Mouse (Mus musculus) megakaryocyte, embryonic 14.5 days (primary cell): ENCODE measurements around the gene Atp5f1. TPM values are rescaled to one million over a fixed set of nuclear protein-coding genes. Genes with fewer than 3 reads are reported as not detected.
A peak's percentile ranks its signal among the peaks of the same experiment; 100 is the strongest.
"Not testable (repeated sequence)": the region's sequence is repeated elsewhere in the genome, so short reads cannot be mapped to it uniquely, and the experiment has no call there.

Experiments
- H3K27me3 ChIP-seq: replicated peaks from 2 replicates; pipeline ENCODE3; 2012; ENCODE audit warnings: inconsistent platforms
- H3K36me3 ChIP-seq: replicated peaks from 2 replicates; pipeline ENCODE3; 2012; ENCODE audit warnings: low read length, inconsistent platforms, mixed read lengths
- H3K4me1 ChIP-seq: 2 replicates; pipeline ENCODE4 v1.6.1; 2012; ENCODE audit warnings: inconsistent platforms
- H3K4me3 ChIP-seq: replicated peaks from 2 replicates; pipeline ENCODE3; 2012; ENCODE audit warnings: moderate library complexity, mild to moderate bottlenecking, inconsistent platforms
- H3K9me3 ChIP-seq: 2 replicates; pipeline ENCODE4 v1.6.1; 2012; ENCODE audit warnings: inconsistent platforms
- FLI1 ChIP-seq: IDR thresholded peaks from 2 replicates; pipeline ENCODE4 v1.6.1; 2012; ENCODE audit warnings: low read length, inconsistent platforms, mixed read lengths
- GATA1 ChIP-seq: IDR thresholded peaks from 3 replicates; pipeline ENCODE4 v1.6.1; 2012; ENCODE audit warnings: mixed read lengths, low read length, inconsistent platforms, borderline replicate concordance
- polyA plus RNA-seq: library from polyadenylated mRNA; stranded (reverse); fragments of >175 nt; gene quantifications from 2 replicates; pipeline ENCODE4 v1.2.3, GENCODE M21; 2012; ENCODE audit warnings: low replicate concordance; ENCODE audit not compliant: insufficient read depth

Atp5f1 gene
- polyA plus RNA-seq, 1 experiment = 260 TPM

DNA sequence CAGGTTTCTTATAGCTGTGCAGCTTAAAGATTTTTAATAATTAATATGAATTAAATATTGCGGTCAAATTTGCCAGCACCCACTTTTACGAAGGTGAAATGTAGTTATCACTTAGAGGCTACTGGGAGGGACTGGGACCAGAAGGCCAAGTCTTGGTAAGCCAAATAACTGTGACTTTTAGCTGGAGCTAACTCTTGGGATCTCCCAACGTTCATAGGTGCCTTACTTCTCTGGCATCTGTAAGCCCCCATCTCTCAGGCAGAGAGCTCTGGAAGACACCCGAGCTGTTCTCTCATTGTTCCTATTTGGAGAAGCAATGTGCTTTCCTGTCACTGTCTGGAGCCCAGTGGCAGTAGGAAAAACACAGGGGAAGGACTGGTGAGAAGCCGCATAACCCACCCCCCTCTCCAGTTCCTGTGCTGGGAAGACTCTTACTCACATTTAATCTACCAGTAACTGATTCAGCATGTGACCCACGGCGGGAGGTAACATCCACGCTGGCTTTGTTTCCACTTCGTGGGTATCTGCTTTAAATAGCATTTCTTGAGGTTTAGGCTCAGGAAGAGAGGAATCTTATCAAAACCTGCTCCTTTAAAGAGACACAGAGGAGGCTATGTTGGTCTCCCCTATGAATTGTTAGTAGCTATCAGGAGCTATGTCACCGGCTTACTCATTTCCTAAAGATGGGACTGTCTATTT lies 42.1 kb downstream of the Atp5f1 start:
- Histone ChIP-seq H3K27me3 (no peaks in the 10 kb centered on the region), H3K9me3 (no peaks in the 10 kb centered on the region), H3K36me3 (peaks cover 74% of the 10 kb centered on the region), H3K4me3 (peak overlapping the region; percentile 57), H3K4me1 (peaks cover 99% of the 10 kb centered on the region)
- TF ChIP-seq FLI1 (no peak), GATA1 (no peak; the same call in 2 of the 3 replicates)

DNA sequence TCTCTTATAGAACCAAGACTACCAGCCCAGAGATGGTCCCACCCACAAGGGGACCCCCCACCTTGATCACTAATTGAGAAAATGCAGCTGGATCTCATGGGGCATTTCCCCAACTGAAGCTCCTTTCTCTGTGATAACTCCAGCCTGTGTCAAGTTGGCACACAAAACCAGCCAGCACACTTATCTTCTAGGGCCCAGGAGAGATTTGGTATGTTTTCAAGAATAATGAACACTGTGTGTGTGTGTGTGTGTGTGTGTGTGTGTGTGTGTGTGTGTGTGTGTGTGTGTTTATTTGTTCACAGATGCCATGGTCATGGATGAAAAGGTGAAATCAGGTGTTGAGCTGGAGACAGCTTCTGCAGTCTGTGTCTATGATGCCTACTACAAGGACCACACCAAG lies 43.4 kb downstream of the Atp5f1 start:
- not testable (repeated sequence) for H3K27me3 ChIP-seq, H3K9me3 ChIP-seq
- Histone ChIP-seq H3K36me3 (peaks cover 73% of the 10 kb centered on the region), H3K4me3 (peak overlapping the region; percentile 85), H3K4me1 (peaks cover 99% of the 10 kb centered on the region)

DNA sequence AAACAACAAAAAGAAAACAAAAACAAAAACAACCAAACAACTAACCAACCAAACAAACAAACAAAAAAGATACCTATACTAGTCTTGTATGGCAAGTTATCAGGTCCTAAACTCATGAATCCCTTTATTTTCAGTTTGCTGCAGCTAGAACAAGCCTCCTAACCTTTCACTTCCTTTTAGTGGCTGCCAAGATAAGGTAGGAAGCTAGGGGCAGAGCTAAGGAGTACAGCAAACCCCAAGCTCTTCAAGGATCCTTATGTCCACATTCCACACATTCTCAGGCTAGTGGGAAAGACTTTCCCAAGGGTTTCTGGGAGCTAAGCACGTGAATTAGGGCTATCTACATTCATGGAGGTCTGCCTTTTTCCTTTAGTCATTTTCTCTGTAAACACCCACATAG lies 44.6 kb downstream of the Atp5f1 start:
- Histone ChIP-seq H3K27me3 (no peaks in the 10 kb centered on the region), H3K4me3 (peak overlapping the region; percentile 7), H3K36me3 (peaks cover 78% of the 10 kb centered on the region), H3K4me1 (peaks cover 100% of the 10 kb centered on the region), H3K9me3 (no peaks in the 10 kb centered on the region)
- TF ChIP-seq GATA1 (no peak), FLI1 (no peak)

DNA sequence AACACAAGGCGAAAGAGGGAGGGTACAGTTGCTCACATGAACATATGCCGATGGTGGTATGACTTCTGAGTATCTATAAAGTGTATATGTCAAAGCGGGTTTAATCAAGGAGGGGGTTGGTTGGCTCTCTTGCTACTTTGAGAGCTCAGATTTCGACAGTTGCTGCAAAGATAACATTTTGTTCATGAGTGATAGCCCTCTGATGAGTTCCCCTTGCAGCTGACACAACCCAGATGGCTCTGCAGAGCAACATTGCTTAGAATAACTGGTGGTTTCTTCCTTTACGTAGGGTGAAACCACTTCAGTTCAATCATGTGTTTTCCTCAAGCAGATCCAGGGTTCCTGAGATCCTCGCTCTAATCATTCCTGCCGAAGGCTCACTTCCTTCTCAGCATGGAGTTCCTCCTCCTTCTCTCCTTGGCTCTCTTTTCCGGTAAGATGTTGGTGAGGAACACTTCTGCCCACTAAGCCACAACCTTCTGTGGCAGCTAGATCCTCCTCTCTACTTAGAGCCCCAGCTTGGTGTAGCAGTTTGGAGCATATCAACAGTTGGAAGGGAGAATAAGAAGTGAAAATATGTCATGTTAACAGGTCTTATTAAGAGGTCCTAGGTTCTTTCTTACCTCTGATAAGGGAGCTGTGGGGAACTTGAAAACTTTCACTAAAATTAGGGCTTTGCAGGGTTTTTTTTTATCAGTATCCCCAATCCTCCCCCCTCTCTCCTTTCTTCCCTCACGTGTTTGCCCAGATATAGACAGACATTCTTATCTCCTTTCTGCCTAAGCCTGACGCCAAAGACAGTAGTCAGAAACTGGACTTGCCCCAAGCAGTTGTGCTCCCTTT lies 45.8 kb downstream of the Atp5f1 start:
- TF ChIP-seq FLI1 (no peak), GATA1 (no peak)
- no peaks in the 10 kb centered on the region for H3K9me3 ChIP-seq
- peaks cover 100% of the 10 kb centered on the region for H3K4me1 ChIP-seq
- H3K36me3 ChIP-seq = peaks cover 77% of the 10 kb centered on the region
- no peaks in the 10 kb centered on the region for H3K27me3 ChIP-seq
- H3K4me3 ChIP-seq = peak overlapping the region; percentile 79

DNA sequence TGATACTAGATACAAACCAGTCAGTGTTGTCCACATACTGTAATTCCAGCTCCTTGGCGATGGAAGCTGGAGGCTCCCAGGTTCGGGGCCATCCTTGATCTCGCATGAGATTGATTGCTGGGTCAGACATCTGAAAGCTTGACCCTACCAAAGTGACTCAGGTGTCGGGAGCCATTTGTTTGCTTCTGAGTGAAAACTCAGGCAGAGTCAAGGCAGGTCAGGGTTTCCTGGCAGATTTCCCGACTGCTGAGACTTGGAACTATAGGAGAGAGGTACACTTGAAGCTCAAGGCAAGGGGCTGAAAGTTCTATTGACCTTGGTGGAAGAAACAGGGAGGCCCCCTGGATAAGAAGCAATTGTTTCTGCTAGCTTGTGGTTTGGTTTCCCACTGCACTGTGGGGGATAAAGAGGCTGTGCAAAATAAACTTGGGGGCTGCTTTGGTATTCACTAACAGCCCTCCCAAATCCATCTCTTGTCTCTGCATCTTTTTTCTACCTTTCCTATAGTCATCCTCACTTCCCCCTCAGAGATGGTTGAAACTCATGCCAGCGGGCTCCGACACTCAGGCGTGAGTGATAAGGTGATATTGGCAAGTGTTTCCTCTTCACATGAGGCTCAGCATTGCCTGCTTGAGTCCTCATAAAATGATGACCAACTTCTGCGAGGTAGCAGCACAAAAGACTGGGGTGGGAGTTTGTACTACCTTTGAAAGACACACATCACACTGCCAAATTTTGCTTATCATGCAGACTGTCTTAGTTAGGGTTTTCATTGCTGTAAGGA lies 47.6 kb downstream of the Atp5f1 start:
- Histone ChIP-seq H3K9me3 (no peaks in the 10 kb centered on the region), H3K27me3 (no peaks in the 10 kb centered on the region), H3K4me1 (peaks cover 100% of the 10 kb centered on the region), H3K4me3 (no peak overlapping the region), H3K36me3 (peaks cover 80% of the 10 kb centered on the region)
- TF ChIP-seq FLI1 (no peak), GATA1 (no peak)

DNA sequence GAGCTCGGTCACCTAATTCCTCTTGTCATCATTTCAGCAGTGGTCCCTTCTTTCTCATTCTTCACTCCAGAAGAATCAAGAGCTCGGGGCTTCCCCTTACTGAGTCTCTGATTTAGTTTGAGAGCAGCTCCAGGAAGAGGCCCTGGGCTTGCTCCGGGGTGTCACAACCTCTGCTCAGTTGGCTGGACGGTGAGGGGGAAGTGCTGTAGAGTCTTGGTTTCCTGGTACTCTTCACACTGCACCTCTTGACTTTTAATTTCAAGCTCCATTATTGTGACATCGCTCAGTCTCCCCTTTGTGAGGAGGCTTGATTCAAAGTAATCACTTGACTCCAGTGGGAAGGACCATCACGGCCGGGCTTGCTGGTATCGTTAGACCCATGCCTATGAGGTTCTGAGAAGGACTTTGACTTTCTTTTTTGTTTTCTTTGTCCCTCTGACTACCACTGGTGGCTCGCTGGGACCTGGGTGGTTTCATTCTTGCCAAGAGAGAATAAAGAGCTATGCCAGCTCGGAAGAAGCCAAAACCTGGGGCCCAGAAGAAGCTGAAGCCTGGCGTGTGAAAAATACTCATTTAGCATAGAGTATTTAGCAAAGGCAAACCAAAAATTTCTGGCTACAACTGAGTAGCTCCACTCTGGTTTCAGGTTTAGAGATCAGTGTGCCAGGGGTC lies 49.2 kb downstream of the Atp5f1 start:
- Histone ChIP-seq H3K4me3 (peak overlapping the region; percentile 38), H3K27me3 (no peaks in the 10 kb centered on the region), H3K4me1 (peaks cover 98% of the 10 kb centered on the region), H3K36me3 (peaks cover 83% of the 10 kb centered on the region), H3K9me3 (no peaks in the 10 kb centered on the region)
- TF ChIP-seq GATA1 (no peak), FLI1 (no peak)

DNA sequence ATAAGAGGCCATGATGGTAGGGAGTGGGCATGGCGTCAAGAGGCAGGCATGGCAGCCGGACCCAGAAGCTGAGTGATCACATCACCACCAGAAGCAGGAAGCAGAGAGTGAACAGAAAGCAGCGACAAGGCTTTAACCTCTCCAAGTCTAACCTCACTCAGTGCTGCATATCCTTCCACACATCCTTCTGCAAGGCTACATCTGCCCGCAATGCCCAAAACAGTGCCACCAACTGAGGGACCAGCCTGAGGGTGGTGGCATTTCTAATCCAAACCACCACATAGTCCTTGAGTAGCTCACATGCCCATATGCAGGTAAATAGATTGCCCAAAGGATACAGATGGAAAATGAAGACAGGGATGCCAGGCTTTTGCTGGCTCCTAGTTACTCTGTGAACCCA lies 50.9 kb downstream of the Atp5f1 start:
- peaks cover 86% of the 10 kb centered on the region for H3K36me3 ChIP-seq
- H3K27me3 ChIP-seq = no peaks in the 10 kb centered on the region
- no peak overlapping the region for H3K4me3 ChIP-seq
- TF ChIP-seq FLI1 = no peak
- peaks cover 98% of the 10 kb centered on the region for H3K4me1 ChIP-seq
- H3K9me3 ChIP-seq = no peaks in the 10 kb centered on the region

DNA sequence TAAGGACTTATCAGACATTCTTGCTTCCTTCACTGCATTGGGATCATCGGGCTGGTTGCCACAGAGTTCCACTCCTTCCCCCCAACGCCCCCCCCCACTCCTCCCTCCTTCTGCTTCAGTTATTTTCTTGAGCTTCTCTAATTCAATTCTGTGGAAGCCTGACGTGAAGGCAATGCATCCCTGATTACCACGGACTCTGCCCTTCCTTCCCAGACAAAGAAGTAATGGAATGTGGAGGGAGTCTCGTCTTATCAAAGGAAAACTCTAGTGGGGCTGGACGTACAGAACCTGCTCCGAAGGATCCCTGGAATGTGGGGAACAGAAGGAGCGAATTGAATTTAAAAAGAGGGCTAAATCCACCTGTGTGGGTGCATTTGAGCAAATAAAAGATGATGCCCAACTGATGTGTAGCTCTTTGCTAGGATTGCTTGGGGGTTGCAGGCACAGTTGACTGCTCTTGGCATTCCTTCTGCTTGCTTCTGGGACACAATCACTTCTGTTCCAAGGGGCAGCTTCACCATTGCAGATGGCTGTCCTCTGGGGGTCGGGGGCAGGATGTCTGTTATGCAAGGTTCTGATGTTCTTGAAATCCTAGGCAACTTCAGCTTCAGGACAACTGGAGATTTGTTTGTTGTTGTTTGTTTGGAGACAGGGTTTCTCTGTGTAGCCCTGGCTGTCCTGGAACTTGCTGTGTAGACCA lies 51.8 kb downstream of the Atp5f1 start:
- Histone ChIP-seq H3K4me1 (peaks cover 98% of the 10 kb centered on the region), H3K4me3 (no peak overlapping the region), H3K27me3 (no peaks in the 10 kb centered on the region), H3K36me3 (peaks cover 79% of the 10 kb centered on the region), H3K9me3 (no peaks in the 10 kb centered on the region)
- TF ChIP-seq FLI1 (no peak), GATA1 (no peak)

DNA sequence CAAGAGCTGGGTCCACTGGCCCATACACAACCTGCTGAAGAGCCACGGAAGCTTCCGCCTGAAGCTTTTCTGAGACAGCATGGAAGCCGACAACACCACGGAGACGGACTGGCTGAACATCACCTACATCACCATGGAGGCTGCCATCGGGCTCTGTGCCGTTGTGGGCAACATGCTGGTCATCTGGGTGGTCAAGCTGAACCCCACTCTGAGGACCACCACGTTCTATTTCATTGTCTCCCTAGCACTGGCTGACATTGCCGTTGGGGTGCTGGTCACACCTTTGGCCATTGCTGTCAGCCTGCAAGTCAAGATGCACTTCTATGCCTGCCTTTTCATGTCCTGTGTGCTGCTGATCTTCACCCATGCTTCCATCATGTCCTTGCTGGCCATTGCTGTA lies 55.2 kb downstream of the Atp5f1 start:
- Histone ChIP-seq H3K9me3 (no peaks in the 10 kb centered on the region), H3K27me3 (no peaks in the 10 kb centered on the region), H3K4me1 (peaks cover 98% of the 10 kb centered on the region), H3K4me3 (peak overlapping the region; percentile 80), H3K36me3 (peaks cover 60% of the 10 kb centered on the region)
- TF ChIP-seq FLI1 (no peak), GATA1 (no peak)
